ENCODE assay signal across 16 mouse cellular contexts in genomic region chr14:55963263-55963662, GRCm38 (mm10). TPM values are rescaled to one million over a fixed set of nuclear protein-coding genes. Genes with fewer than 3 reads are reported as not detected.
DNase-seq lines count a peak whose midpoint lies in the region; ATAC-seq lines count a peak whose summit lies in the region.
"Had no signal": no experiment of that assay in that cellular context is flagged by ENCODE, and none has a peak within 500 bp of the region (broad histone marks: within the 10 kb centered on the region; RNA-seq: fewer than 3 reads in every experiment).

No protein-coding gene starts in this region.

- WGBS in midbrain, embryonic 14.5 days: 0% methylated on average over 1 of the region's 1 CpGs
- WGBS in midbrain, embryonic 11.5 days: 4% methylated on average over 1 of the region's 1 CpGs
- 6% methylated on average over 1 of the region's 1 CpGs for WGBS in embryonic facial prominence, embryonic 10.5 days
- WGBS in hindbrain, embryonic 16.5 days: 0% methylated on average over 1 of the region's 1 CpGs

- H3K27me3 ChIP-seq in midbrain, embryonic 14.5 days (ENCODE audit: control insufficient read depth, insufficient read depth, low read length): no peaks in the 10 kb centered on the region
- no peaks in the 10 kb centered on the region for H3K27me3 ChIP-seq in midbrain, embryonic 11.5 days (ENCODE audit: control insufficient read depth, insufficient read depth, low read length)
- H3K27me3 ChIP-seq in embryonic facial prominence, embryonic 10.5 days (replicated peaks; ENCODE audit: low read depth, poor library complexity, severe bottlenecking): no peaks in the 10 kb centered on the region
- no peaks in the 10 kb centered on the region for H3K27me3 ChIP-seq in hindbrain, embryonic 16.5 days (replicated peaks; ENCODE audit: control insufficient read depth, insufficient read depth, low read length)
- H3K27me3 ChIP-seq: heart, embryonic 15.5 days; limb, embryonic 15.5 days; lung, embryonic 15.5 days; neural tube, embryonic 13.5 days had no signal

- H3K36me3 ChIP-seq in midbrain, embryonic 14.5 days (ENCODE audit: control insufficient read depth, insufficient read depth, low read length): no peaks in the 10 kb centered on the region
- H3K36me3 ChIP-seq in midbrain, embryonic 11.5 days (ENCODE audit: control insufficient read depth, insufficient read depth, low read length): no peaks in the 10 kb centered on the region
- no peaks in the 10 kb centered on the region for H3K36me3 ChIP-seq in embryonic facial prominence, embryonic 10.5 days (replicated peaks)
- no peaks in the 10 kb centered on the region for H3K36me3 ChIP-seq in hindbrain, embryonic 16.5 days (ENCODE audit: control insufficient read depth, insufficient read depth, low read length)
- H3K36me3 ChIP-seq: heart, embryonic 15.5 days; limb, embryonic 15.5 days; lung, embryonic 15.5 days; neural tube, embryonic 13.5 days had no signal

- no peak overlapping the region for H3K4me3 ChIP-seq in midbrain, embryonic 14.5 days (replicated peaks; ENCODE audit: low read depth, low read length)
- H3K4me3 ChIP-seq in midbrain, embryonic 11.5 days (ENCODE audit: low read depth, low read length): no peak overlapping the region
- H3K4me3 ChIP-seq in embryonic facial prominence, embryonic 10.5 days: no peak overlapping the region
- H3K4me3 ChIP-seq in hindbrain, embryonic 16.5 days (ENCODE audit: low read length): no peak overlapping the region
- H3K4me3 ChIP-seq: heart, embryonic 15.5 days; limb, embryonic 15.5 days; lung, embryonic 15.5 days; neural tube, embryonic 13.5 days had no signal

- no peak overlapping the region for H3K4me2 ChIP-seq in midbrain, embryonic 14.5 days (ENCODE audit: low read length)
- no peak overlapping the region for H3K4me2 ChIP-seq in midbrain, embryonic 11.5 days
- H3K4me2 ChIP-seq in hindbrain, embryonic 16.5 days (ENCODE audit: low read length): no peak overlapping the region
- H3K4me2 ChIP-seq: heart, embryonic 15.5 days; limb, embryonic 15.5 days; lung, embryonic 15.5 days; neural tube, embryonic 13.5 days had no signal

- no peak overlapping the region for H3K9ac ChIP-seq in midbrain, embryonic 14.5 days (replicated peaks; ENCODE audit: low read length)
- no peak overlapping the region for H3K9ac ChIP-seq in midbrain, embryonic 11.5 days (ENCODE audit: low read length)
- no peak overlapping the region for H3K9ac ChIP-seq in hindbrain, embryonic 16.5 days (ENCODE audit: low read depth, low read length)
- H3K9ac ChIP-seq: heart, embryonic 15.5 days; limb, embryonic 15.5 days; lung, embryonic 15.5 days; neural tube, embryonic 13.5 days had no signal

- no peak for ATAC-seq in midbrain, embryonic 14.5 days (ENCODE audit: low FRiP score, low TSS enrichment)
- no peak for ATAC-seq in midbrain, embryonic 11.5 days (ENCODE audit: low FRiP score)
- ATAC-seq in hindbrain, embryonic 16.5 days: 0 out of 2 replicates have a peak, but pooled peaks have one; percentile 45
- ATAC-seq: Patski had no signal

- H3K4me1 ChIP-seq in midbrain, embryonic 14.5 days (ENCODE audit: control insufficient read depth, insufficient read depth, low read length): no peaks in the 10 kb centered on the region
- no peaks in the 10 kb centered on the region for H3K4me1 ChIP-seq in midbrain, embryonic 11.5 days (ENCODE audit: control insufficient read depth, insufficient read depth, low read length)
- H3K4me1 ChIP-seq in embryonic facial prominence, embryonic 10.5 days: 0 out of 2 replicates have a peak, but pooled peaks cover 8% of the 10 kb centered on the region
- no peaks in the 10 kb centered on the region for H3K4me1 ChIP-seq in hindbrain, embryonic 16.5 days (ENCODE audit: control insufficient read depth, insufficient read depth, low read depth, low read length)
- H3K4me1 ChIP-seq: heart, embryonic 15.5 days; limb, embryonic 15.5 days; lung, embryonic 15.5 days had no signal

- H3K27ac ChIP-seq in midbrain, embryonic 14.5 days (replicated peaks; ENCODE audit: low read depth, low read length): no peak overlapping the region
- no peak overlapping the region for H3K27ac ChIP-seq in midbrain, embryonic 11.5 days (ENCODE audit: low read depth, low read length)
- no peak overlapping the region for H3K27ac ChIP-seq in embryonic facial prominence, embryonic 10.5 days (replicated peaks)
- H3K27ac ChIP-seq in hindbrain, embryonic 16.5 days (ENCODE audit: low read depth, low read length): no peak overlapping the region
- H3K27ac ChIP-seq: heart, embryonic 15.5 days; limb, embryonic 15.5 days; lung, embryonic 15.5 days; neural tube, embryonic 13.5 days had no signal

- DNase-seq in midbrain, embryonic 14.5 days: peak; percentile 32
- no peak for DNase-seq in midbrain, embryonic 11.5 days (ENCODE audit: low spot score, missing footprints)
- peak; percentile 41 for DNase-seq in embryonic facial prominence, embryonic 10.5 days (ENCODE audit: low spot score)
- no peak for DNase-seq in urinary bladder, postnatal 36 days (ENCODE audit: low spot score in 2 of 2)
- no peak for DNase-seq in kidney, postnatal 4 days
- no peak for DNase-seq in thymus, adult 18-20 months
- DNase-seq: adrenal gland, postnatal 25 days; gastrocnemius, postnatal 14 days had no signal

- no peaks in the 10 kb centered on the region for H3K9me3 ChIP-seq in midbrain, embryonic 14.5 days (ENCODE audit: control insufficient read depth, low read length)
- H3K9me3 ChIP-seq in midbrain, embryonic 11.5 days (ENCODE audit: control insufficient read depth, low read length): no peaks in the 10 kb centered on the region
- no peaks in the 10 kb centered on the region for H3K9me3 ChIP-seq in embryonic facial prominence, embryonic 10.5 days
- no peaks in the 10 kb centered on the region for H3K9me3 ChIP-seq in hindbrain, embryonic 16.5 days (ENCODE audit: control insufficient read depth, low read length)
- H3K9me3 ChIP-seq: heart, embryonic 15.5 days; limb, embryonic 15.5 days; lung, embryonic 15.5 days; neural tube, embryonic 13.5 days had no signal

RNA-seq across cellular contexts. Expression of gene Cma2, which starts 12.5 kb away (rescaled TPM):
- polyA plus RNA-seq in midbrain, embryonic 14.5 days (2014; fragmentation: Nextera tagmentation; extraction: Ambion mirVana): not detected in 2 replicates
- not detected in 2 replicates for polyA plus RNA-seq in midbrain, embryonic 11.5 days (2014; fragmentation: Nextera tagmentation; extraction: Ambion mirVana)
- not detected in 2 replicates for polyA plus RNA-seq in embryonic facial prominence, embryonic 10.5 days (2016; fragmentation: Nextera tagmentation; extraction: Ambion mirVana)
- polyA plus RNA-seq in hindbrain, embryonic 16.5 days (2015; fragmentation: Nextera tagmentation; extraction: Ambion mirVana): not detected in 2 replicates
- polyA plus RNA-seq: heart, embryonic 15.5 days; intestine, embryonic 14.5 days; kidney, embryonic 16.5 days; lung, embryonic 15.5 days; neural tube, embryonic 13.5 days; Patski had no signal

RNA-seq across cellular contexts. Expression of gene Cma1, which starts 18.8 kb away (rescaled TPM):
- polyA plus RNA-seq in midbrain, embryonic 14.5 days (2014; fragmentation: Nextera tagmentation; extraction: Ambion mirVana): 0.26 TPM in 1 of 2 replicates, not detected in the other
- not detected in 2 replicates for polyA plus RNA-seq in midbrain, embryonic 11.5 days (2014; fragmentation: Nextera tagmentation; extraction: Ambion mirVana)
- polyA plus RNA-seq in embryonic facial prominence, embryonic 10.5 days (2016; fragmentation: Nextera tagmentation; extraction: Ambion mirVana): not detected in 2 replicates
- 2.2 TPM in 1 of 2 replicates, not detected in the other for polyA plus RNA-seq in hindbrain, embryonic 16.5 days (2015; fragmentation: Nextera tagmentation; extraction: Ambion mirVana)
- polyA plus RNA-seq: neural tube, embryonic 13.5 days; Patski had no signal

RNA-seq across cellular contexts. Expression of gene Mcpt1, which starts 54.5 kb away (rescaled TPM):
- not detected in 2 replicates for polyA plus RNA-seq in midbrain, embryonic 14.5 days (2014; fragmentation: Nextera tagmentation; extraction: Ambion mirVana)
- not detected in 2 replicates for polyA plus RNA-seq in midbrain, embryonic 11.5 days (2014; fragmentation: Nextera tagmentation; extraction: Ambion mirVana)
- polyA plus RNA-seq in embryonic facial prominence, embryonic 10.5 days (2016; fragmentation: Nextera tagmentation; extraction: Ambion mirVana): not detected in 2 replicates
- polyA plus RNA-seq in hindbrain, embryonic 16.5 days (2015; fragmentation: Nextera tagmentation; extraction: Ambion mirVana): not detected in 2 replicates
- polyA plus RNA-seq: heart, embryonic 15.5 days; kidney, embryonic 16.5 days; lung, embryonic 15.5 days; neural tube, embryonic 13.5 days; Patski had no signal

Comparison
In these comparisons a context has a peak if more than half of its experiments do, and no peak if none do; other contexts are left out.
1. DNase-seq: peak in midbrain, embryonic 14.5 days (single experiment) and embryonic facial prominence, embryonic 10.5 days (single experiment); none in midbrain, embryonic 11.5 days (single experiment), urinary bladder, postnatal 36 days (0 of 2), kidney, postnatal 4 days (0 of 2) and thymus, adult 18-20 months (0 of 2).